Mouse (Mus musculus): ENCODE results near the gene Nptx1.

Nptx1 gene

DNA sequence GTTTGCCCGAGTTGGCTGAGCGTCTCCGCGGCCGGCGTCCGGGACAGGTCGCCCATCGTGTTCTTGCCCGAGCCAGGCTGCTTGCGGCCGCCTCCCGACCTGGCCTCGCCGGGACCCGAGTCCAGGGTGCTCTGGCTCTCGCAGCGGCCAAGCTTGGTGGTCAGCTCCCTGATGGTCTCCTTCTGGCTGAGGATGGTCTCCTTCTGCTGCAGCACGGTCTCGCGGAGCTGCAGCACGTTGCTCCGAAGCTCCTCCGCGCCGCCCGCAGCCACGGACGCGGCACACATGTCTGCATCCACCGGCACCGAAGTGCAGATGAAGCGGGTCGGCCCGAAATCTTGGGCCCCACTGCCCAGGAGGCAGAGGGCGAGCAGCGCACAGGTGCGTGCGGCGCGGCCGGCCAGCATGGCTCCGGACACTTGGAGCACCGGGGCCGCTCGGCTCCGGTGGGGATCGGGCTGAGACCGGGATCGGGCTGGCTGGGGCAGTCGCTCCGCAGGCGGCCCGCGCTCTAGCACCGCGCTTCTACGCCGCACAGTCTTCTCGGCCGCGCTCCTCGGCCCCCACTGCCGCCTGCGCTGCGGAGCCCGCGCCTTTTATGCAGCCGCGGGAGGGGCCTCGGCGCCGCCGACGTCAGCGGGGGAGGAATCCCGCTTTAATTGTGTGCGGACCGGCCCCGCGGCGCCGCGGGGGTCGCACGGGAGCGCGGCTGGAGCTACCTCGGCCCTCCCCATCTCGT, at the start of gene Nptx1:
Nptx1 (minus strand) TSS at position 571 of the 739 bp plus-strand sequence.
- no peak for DNase-seq (ENCODE audit: low read depth)

DNA sequence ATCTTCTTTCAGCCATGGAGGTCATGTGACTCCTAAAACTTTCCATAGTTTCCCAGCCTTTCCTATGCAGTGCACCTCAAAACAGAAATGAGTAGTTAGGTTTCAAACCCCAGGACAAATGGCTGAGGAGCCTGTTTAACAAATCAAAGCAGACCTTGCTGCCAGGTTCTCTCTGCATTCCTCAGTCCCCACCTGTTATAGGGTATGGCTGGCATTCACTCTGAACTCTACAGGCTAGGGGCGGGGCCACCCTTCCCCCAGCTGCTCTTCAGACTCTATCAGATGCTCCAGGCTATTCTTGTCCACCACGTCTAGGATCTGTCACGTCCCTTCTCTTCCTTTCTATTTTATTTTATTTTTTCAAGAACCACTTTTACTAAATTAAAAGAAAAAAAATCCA, 46.4 kb upstream of the Nptx1 start:
- DNase-seq (ENCODE audit: low read depth) = no peak

DNA sequence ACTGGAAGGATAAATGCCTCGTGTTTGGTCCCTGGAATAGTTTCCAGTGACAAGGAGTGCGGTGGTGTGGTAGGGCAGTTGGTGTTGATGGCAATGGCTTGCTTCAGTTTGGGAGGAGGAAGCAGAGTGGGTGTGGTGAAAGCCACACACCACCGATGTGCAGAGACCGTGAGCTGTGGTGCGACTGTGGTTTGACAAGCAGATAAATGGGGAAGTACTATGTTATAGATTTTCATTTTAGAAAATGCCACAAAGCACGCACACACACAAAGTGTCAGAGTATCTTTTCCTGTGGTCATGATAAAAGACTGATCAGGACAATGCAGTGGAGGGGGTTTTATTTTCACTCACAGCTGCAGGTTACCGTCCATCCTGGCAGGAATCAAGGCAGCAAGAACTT, 41.7 kb upstream of the Nptx1 start:
- peak; percentile 90 for DNase-seq (ENCODE audit: low read depth)

DNA sequence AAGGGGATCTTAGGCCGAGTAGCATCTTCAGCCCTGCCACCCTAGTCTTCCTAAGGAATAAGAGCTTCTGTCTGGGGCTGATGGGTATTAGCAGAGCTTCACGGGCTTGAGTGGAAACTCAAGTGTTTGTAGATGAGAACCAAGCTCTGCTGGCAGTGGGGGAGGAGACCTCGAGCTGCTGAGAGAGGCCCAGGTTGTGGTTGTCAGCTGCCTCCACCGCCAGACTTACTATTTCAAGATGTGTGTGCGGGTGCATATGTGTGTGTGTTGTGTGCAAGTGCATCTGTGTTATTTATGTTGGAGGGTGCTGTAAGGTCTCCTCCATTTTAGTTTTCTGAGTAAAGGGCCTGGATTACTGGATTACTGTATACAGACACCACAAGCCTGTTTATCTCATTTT, 39.6 kb upstream of the Nptx1 start:
- no peak for DNase-seq (ENCODE audit: low read depth)

DNA sequence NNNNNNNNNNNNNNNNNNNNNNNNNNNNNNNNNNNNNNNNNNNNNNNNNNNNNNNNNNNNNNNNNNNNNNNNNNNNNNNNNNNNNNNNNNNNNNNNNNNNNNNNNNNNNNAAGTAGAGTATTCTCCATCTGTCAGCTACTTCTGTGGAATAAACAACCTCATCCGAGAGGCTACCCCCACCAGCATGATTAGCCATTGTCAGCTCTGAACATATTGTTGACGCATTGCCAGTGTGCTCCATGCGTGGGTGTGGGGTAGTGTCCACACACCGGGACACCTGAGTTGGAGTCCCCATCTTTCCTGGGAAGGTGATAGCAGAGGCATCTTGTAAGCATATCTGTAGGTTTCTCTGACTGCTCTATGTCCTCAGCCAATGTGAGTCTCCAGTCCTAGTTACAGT, 39.0 kb upstream of the Nptx1 start:
- no peak for DNase-seq (ENCODE audit: low read depth)

DNA sequence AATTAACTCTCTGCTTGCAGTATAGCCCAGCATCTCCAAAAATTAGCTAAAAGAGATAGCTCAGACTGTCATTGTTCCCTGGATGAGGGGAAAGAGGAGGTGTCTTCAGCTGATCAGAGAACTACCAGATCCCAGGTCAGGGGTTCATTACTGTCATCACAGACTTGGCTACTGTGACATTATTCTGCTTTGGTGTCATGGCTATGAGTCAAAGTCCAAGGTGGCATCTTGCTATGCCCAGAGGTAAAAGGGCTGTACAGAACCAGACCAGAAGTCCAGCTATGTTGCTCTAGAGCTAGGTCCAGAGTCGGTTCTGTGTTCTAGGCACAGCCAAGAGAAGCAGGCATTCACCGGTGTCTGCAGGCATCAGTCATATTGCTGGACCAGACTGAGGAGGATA, 30.2 kb upstream of the Nptx1 start:
- DNase-seq (ENCODE audit: low read depth) = no peak

DNA sequence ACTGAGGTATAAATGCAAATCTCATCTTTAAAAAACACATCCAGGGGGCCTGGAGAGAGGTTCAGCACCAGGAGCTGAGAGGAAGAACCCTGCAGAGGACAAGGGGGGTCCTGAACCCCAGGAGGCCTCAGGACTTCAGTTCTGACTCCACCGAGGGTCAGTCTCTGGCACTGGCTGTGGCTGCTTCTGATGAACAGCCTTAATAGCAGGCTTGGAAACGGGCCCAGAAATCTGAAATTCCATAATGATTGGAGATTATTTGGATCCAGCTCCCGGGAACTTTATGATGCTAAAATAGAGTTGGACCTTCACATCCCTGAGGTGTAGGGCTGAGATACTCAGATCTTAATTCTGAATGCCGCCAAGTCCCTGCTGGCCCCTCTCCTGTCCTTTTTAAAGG, 29.3 kb upstream of the Nptx1 start:
- DNase-seq (ENCODE audit: low read depth) = no peak

DNA sequence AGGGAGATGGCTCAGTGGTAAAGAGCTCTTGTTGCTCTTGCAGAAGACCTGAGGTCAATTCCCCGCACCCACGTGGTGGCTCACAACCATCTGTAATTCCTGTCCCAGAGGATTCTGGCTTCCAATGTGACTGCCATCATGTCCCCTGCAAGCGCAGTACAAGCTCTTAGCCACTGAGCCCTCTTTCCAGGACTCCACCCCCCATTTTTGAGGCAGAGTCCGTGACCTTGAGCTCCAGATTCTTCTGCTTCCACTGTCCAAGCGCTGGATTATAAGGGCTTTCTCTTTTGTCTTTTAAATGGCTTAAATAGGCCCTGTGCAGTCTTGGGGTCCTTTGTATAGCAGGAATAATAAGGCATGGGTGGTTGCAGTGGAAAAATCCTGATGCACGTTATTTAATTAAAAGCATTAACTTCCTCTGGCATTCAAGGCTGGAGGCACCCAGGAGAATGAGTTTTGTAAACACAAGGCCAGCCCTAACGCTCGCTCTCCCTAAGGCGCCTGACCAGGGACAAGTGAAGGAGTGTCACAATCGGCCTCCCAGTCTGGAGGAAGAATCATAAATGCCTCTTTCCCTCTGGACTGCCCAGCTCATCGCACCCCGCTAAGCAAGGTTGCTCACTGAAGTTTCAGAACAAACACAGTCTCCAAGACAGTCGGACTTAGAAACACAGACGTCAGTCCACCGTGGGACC, 24.9 kb upstream of the Nptx1 start:
- no peak for DNase-seq (ENCODE audit: low read depth)

DNA sequence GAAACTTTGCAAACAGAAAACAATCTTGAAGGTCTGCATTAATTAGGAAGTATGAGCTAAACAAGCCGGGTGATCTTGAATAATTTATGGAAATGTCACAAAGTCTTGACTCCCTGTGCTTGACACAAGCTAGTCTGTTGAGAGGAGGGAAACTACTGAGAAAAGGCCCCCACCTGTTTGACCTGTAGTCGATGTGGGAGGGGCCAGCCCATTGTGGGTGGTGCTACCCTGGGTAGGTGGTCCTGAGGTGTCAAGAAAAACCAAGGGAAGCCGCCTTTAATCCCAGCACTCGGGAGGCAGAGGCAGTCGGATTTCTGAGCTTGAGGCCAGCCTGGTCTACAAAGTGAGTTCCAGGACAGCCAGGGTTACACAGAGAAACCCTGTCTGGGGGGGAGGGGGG, 18.6 kb upstream of the Nptx1 start:
- no peak for DNase-seq (ENCODE audit: low read depth)

DNA sequence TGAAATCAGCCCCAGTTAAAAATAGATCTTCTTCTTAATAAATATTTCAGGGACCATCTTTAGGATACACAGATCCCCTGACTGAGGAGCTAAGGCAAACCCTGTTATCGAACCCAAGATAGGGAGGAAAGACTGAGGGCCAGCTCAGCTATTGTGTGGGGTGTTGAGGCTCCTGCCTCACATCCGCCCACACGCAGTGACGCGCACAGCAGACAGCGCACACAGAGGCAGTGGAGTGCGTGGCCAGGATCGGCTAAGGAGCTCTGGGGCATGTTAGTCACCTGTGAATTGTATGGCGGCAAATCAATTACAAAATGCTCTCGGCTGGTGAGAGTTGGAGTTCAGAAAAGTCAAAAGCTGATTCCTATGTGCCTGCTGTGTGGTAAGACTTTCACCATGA, 18.1 kb upstream of the Nptx1 start:
- no peak for DNase-seq (ENCODE audit: low read depth)

DNA sequence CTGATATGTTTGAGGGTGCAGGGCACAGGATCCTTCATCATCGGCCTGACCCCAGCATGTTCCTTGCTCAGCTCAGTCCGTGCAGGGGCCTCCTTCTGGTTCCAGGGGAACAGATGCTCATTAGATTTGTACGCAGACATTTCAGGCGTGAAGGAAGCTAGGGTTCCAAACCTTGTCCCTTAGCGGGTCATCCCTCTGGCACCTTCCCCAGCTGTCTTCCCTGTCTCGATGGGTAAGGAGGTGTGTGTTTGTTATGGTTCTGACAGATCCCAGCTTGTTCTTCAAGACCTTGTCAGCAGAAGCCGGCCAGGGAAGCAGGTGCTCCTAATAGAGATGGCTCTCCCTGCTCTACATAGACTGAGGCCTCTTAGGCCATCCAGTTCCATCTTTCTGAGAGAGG, 17.5 kb upstream of the Nptx1 start:
- DNase-seq (ENCODE audit: low read depth) = no peak

DNA sequence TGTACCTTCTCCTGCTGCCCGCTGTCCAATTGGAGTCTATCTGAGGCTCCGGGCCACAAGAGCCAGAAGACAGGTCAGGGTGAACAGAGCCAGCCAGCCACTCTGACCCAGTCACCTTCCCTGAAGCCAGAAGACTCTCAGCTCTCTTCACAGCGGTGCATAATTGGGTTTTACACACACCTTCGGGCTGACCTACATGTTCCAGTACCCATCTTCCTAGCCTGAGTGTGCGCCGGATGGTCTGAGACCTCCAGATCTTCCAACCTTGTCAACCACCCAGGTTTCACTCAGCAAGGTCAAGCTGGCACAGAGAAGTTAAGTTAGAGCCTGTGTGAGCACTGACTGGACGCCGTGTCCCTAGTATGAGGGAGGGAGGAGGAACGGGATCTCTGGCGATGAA, 16.8 kb upstream of the Nptx1 start:
- DNase-seq (ENCODE audit: low read depth) = no peak

DNA sequence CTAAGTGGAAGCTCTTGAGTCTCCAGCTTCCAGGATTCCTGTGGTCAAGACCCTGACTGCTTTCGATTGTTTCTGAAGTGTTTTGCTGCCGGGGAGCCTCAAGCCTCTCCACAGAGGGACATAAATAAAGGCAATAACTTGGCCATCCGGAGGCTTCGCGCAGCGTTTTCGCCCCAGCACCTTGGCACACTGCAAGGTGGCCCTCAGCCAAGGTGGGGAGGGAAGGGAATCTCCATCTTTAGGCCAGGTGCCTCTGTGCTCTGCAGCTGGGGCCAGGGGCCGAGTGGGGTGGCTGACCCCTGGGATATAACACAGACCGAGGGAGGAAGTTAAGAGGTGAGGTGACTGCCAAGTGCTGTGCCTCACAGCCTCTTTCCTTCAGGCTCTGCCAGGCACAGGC, 15.6 kb upstream of the Nptx1 start:
- DNase-seq (ENCODE audit: low read depth) = no peak

DNA sequence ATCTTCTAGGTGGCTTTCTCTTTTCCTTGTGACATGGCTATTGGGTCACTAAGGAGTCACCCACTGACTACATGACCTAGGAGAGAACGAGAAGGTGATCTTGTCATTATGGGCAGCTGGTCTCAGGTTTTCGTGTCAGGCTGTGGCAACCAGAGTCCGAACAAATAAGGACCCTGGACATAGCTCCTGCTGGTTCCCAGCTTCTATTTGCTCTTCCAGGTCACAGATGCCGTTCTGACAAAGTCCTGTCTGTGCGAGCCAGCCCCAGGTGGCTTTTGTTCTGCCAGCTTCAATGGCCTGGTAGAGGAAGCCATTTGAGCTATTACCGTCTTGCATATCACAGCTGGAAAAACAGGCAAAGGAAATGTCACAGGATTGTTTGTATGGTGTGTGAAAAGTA, 14.7 kb upstream of the Nptx1 start:
- no peak for DNase-seq (ENCODE audit: low read depth)

DNA sequence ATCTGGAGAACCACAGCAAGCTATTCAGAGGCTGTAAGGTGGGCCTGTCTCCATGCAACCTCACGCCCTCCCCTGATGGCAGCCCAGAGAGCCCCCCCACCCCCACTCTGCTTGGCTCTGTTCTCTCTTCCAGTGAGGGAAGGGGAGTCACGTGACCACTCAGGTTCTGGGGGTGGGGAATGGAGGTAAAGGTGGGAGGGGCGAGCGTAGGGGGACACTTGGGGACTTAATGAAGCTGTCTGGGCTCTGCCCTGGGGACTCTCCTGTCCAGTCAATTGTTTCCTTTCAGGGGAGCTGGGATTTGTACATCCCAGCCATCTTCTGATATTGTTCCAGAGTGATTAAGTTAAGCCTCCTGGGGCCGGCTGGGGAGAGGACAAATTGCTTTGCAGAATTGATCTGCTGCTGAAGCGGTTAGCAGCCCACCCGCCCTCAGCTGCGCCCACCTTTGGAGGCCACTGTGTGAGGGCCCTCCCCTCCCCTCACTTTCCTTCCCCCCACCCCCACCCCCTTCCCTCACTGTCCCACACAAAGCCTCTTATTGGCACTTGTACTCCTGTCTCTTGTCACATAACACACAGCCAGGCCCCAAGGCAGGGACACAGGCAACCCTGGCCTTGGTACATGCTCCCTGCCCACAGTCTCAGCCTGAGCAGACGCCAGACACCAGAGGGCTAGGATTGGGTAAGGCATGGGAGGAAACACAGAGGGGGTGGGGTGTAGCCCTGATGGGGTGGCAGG, 11.5 kb upstream of the Nptx1 start:
- no peak for DNase-seq (ENCODE audit: low read depth)

DNA sequence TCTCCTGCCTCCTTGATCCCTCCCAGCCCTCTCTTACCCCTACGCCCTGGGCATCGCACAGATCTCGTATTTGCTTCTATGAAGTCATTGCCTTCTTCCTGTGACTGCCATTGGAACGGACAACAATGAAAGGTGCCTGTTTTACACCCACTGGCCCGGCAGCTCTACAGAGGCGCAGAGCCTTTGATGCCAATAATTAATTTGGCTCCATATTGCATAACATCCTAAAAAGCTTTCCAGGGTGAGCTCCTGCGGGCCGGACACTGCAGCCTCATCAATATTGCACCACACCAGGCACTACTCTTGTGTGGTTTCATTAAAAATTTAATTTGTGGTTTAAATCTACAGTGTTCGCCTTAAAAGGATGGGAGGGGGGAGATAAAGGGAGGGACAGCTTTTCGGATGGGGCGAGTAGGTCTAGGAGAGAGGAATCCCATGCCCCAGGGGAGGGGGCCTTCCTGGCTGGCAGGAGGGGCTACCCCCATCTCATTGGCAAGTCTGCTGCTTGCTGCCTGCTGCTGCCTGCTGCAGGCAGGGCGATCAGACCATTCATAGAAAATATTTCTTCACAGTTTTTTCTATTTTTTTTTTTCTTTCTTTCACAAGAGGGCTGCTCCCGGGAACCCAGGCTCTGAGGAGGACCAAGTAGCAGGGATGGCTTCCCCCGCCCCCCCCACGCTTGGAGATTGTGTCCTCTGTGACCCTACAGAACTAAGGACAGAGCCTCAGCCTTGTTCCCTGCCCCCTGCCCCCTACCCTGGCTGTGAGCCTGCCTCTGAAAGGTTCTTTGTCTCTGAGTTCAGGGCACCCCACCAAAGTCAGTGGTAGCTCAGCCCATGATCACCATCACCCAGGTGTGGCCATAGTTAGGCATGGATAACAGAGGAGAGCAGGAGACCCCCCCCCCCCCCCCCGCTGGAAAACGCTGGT, 10.7 kb upstream of the Nptx1 start:
- DNase-seq (ENCODE audit: low read depth) = no peak

DNA sequence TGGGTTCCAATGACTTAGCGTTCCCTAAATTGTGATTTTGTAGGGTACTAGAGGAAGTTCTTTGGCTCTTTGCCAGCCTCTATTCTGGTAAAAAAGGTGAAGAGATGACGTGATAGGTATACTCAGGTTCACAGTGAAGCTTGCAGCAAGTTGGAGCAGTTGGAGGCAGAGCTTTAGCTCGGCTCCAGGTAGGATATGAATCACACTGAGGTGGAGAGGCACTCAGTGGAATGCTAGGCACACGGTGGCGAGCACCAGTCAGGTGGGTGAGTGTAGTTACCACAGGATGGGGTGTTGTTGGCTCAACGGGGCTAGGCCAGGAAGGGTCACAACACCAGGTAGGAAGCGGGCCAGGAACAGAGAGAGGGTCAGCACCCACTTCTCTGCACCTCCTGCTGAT, 7.6 kb upstream of the Nptx1 start:
- no peak for DNase-seq (ENCODE audit: low read depth)

DNA sequence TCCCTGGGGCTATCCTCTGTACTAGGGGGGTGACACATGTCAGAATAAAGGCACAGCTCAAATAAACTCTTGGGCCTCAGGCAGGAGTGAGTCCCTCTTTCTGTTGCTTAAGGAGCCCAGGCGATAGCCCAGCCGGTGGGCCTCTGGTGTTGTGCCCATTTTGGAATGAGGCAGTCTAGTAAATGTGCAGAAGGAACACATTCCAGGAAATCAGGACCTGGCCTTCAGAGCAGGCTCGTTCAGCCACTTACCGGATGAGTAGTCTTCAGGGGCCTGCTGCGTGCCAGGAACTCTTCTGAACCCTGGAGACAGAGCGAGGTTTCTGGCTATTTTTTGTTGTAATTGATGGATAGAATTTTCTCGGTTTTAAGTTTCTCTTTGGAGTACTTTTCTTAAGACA, 7.2 kb upstream of the Nptx1 start:
- no peak for DNase-seq (ENCODE audit: low read depth)

DNA sequence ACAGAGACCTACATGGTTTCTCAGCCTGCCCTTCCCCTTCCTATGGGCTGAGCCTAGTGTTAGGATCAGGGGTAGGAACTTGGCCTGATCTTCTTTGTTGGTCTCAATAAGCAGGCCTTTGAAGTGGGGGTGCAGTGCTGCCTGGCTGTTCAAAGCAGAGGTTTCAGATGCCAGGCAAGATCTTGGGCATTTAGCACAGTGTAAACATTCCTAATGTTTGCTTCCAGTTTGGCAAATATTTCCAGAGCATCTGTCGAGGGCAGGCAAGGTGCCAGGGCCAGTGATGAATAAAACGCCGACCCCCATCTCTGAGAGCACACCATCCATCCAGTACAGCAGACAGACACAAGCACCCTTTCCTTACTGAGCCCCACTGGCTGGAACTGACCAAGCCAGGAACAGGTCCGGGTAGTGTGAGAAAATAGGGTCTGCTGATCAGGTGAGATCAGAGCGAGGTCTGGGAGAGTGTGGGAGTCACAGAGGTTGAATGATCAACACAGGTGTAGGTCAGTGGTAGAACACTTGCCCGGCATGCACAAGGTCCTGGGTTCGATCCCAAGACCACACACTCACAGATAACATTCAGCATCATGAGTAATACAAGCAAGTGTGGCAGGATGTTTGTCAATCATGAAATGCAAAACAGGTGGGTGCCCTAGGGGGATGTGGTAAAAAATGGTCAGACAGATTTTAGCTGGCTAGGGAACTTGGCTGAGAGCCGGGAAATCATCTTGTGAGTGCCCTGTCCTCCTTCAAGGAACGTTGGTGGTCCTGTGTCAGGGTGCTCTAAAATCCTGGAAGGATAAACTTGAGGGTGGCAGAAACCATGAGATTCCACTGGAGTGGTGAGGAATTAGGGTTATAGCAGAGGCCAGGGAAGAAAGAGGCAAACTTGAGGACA, 5.6 kb upstream of the Nptx1 start:
- DNase-seq (ENCODE audit: low read depth) = peak; percentile 15

DNA sequence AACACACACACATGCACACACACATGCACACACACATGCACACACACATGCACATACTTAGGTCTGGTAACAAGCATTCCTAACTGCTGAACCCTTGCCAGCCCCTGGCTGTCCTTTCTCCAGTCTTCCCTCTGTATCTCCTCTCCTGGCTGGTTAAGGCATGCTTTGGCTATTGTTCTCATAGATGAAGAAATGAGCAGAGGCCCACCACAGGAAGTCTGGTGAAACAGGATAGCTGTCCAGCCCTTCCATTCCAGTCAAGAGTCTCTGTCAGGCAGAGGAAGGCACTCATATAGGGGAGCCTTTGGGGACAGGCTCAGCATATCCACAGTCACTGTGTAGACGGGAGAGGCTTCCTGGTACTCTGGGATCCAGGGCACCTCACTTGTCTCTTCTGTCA, 4.7 kb upstream of the Nptx1 start:
- peak; percentile 66 for DNase-seq (ENCODE audit: low read depth)

DNA sequence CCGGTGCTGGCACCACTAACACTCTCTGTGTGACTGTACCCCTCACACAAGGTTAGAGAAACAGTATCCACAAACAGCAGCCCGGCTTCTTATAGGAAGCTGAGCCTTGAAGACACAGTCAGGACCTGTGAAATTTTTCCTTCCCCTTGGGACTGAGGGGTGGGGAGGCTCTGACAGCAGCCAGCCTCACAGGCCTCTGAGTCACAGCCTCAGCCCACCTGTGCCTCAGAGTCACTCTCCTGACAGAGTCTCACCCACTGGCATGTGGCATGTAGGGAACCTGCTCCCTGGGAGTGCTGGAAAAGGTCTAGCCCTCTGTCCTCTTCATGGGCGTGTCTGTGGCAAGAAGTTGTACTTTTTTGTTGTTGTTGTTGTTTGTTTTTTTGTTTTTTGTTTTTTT, 3.9 kb upstream of the Nptx1 start:
- DNase-seq (ENCODE audit: low read depth) = no peak

Data from 416B (cell line).